Mouse (Mus musculus) cerebellum, postnatal 25 days (tissue): ENCODE measurements around the gene Olfml2b.

ENCODE experiments used
- DNase-seq, 2 experiments: peaks; one replicate each; pipeline ENCODE4 v3.0.0; 2021; ENCODE audit warnings: mixed read lengths in 2 of 2

Olfml2b gene

GRCm38 (mm10) chr1:170698771-170699170, 54.4 kb downstream of the Olfml2b start:
- DNase-seq = no peak

- DNase-seq = no peak
These were observed 55.2 kb downstream of the Olfml2b start for GRCm38 (mm10) chr1:170699553-170699952.

GRCm38 (mm10) chr1:170700496-170701027, 56.2 kb downstream of the Olfml2b start:
- no peak for DNase-seq

GRCm38 (mm10) chr1:170701178-170701577, 56.8 kb downstream of the Olfml2b start:
- DNase-seq = no peak

GRCm38 (mm10) chr1:170701582-170701981, 57.2 kb downstream of the Olfml2b start:
- no peak for DNase-seq

GRCm38 (mm10) chr1:170702263-170702662, 57.9 kb downstream of the Olfml2b start:
- no peak for DNase-seq

GRCm38 (mm10) chr1:170702958-170703357, 58.6 kb downstream of the Olfml2b start:
- no peak for DNase-seq

GRCm38 (mm10) chr1:170704103-170704502, 59.8 kb downstream of the Olfml2b start:
- no peak for DNase-seq

- no peak for DNase-seq
These were observed 60.7 kb downstream of the Olfml2b start for GRCm38 (mm10) chr1:170704911-170705594.

- DNase-seq = no peak
These were observed 61.7 kb downstream of the Olfml2b start for GRCm38 (mm10) chr1:170706046-170706445.

GRCm38 (mm10) chr1:170709034-170709433, 64.7 kb downstream of the Olfml2b start:
- DNase-seq = no peak

- DNase-seq = no peak
These were observed 65.1 kb downstream of the Olfml2b start for GRCm38 (mm10) chr1:170709481-170709880.

- no peak for DNase-seq
These were observed 65.6 kb downstream of the Olfml2b start for GRCm38 (mm10) chr1:170709969-170710368.

GRCm38 (mm10) chr1:170711731-170712130, 67.4 kb downstream of the Olfml2b start:
- DNase-seq = no peak

- DNase-seq = no peak
These were observed 73.0 kb downstream of the Olfml2b start for GRCm38 (mm10) chr1:170717241-170717828.

- no peak for DNase-seq
These were observed 73.9 kb downstream of the Olfml2b start for GRCm38 (mm10) chr1:170718133-170718810.

- peak in 1 of 2 experiments; percentile 39 for DNase-seq
These were observed 77.2 kb downstream of the Olfml2b start for GRCm38 (mm10) chr1:170721560-170721959.

- peak; percentile 33 to 51 for DNase-seq
These were observed 84.2 kb downstream of the Olfml2b start for GRCm38 (mm10) chr1:170728524-170728923.

- DNase-seq = no peak
These were observed 85.1 kb downstream of the Olfml2b start for GRCm38 (mm10) chr1:170729267-170729962.

GRCm38 (mm10) chr1:170731865-170732595, 87.7 kb downstream of the Olfml2b start:
- DNase-seq = no peak
